Mouse (Mus musculus) MEL (cell line): ENCODE results near the gene Asxl2.

Experiments used
- CTCF ChIP-seq, 3 experiments: IDR thresholded peaks in 2 of 3; conservative IDR thresholded peaks in 1 of 3; 2 replicates each; pipeline ENCODE4 v1.5.1; 2011 to 2012; ENCODE audit warnings: low read length in 3 of 3, low read depth in 2 of 3, mild to moderate bottlenecking in 2 of 3, improper control_type of control experiment in 1 of 3, inconsistent platforms in 1 of 3, mixed read lengths in 1 of 3, moderate library complexity in 1 of 3; ENCODE audit not compliant: control insufficient read depth in 1 of 3, insufficient read depth in 1 of 3, poor library complexity in 1 of 3, severe bottlenecking in 1 of 3
- E2F4 ChIP-seq: IDR thresholded peaks from 2 replicates; pipeline ENCODE4 v1.6.1; 2011; ENCODE audit warnings: low read depth, low read length, improper control_type of control experiment, borderline replicate concordance
- ELF1 ChIP-seq: IDR thresholded peaks from 2 replicates; pipeline ENCODE4 v1.6.1; 2014; ENCODE audit warnings: low read depth, mild to moderate bottlenecking, inconsistent platforms, low read length, improper control_type of control experiment, moderate library complexity
- EP300 ChIP-seq, 2 experiments: IDR thresholded peaks; 2 replicates each; pipeline ENCODE4 v1.6.1; 2011; ENCODE audit warnings: improper control_type of control experiment in 2 of 2, low read length in 2 of 2, low read depth in 1 of 2, mild to moderate bottlenecking in 1 of 2
- GABPA ChIP-seq: IDR thresholded peaks from 2 replicates; pipeline ENCODE4 v1.6.1; 2012; ENCODE audit warnings: low read depth, mild to moderate bottlenecking, inconsistent platforms, low read length, improper control_type of control experiment, moderate library complexity
- HCFC1 ChIP-seq: IDR thresholded peaks from 2 replicates; pipeline ENCODE4 v1.6.1; 2012; ENCODE audit warnings: low read depth, mild to moderate bottlenecking, inconsistent platforms, low read length, improper control_type of control experiment, moderate library complexity
- KAT2A ChIP-seq: conservative IDR thresholded peaks from 2 replicates; pipeline ENCODE4 v1.6.1; 2012; ENCODE audit warnings: low read depth, low read length, improper control_type of control experiment, inconsistent platforms
- MAX ChIP-seq: IDR thresholded peaks from 2 replicates; pipeline ENCODE4 v1.6.1; 2011; ENCODE audit warnings: low read length, improper control_type of control experiment
- MYC ChIP-seq: IDR thresholded peaks from 2 replicates; pipeline ENCODE4 v1.6.1; 2011; ENCODE audit warnings: low read depth, mild to moderate bottlenecking, low read length, improper control_type of control experiment, moderate library complexity
- POLR2A ChIP-seq, 2 experiments: IDR thresholded peaks; 2 replicates each; pipeline ENCODE4 v1.6.1; 2011 to 2012; ENCODE audit warnings: low read length in 2 of 2, mild to moderate bottlenecking in 2 of 2, control low read depth in 1 of 2, improper control_type of control experiment in 1 of 2, low read depth in 1 of 2, moderate library complexity in 1 of 2; ENCODE audit not compliant: control insufficient read depth in 1 of 2, insufficient read depth in 1 of 2, poor library complexity in 1 of 2
- POLR2AphosphoS2 ChIP-seq: IDR thresholded peaks from 2 replicates; pipeline ENCODE4 v1.6.1; 2011; ENCODE audit warnings: low read length, improper control_type of control experiment
- USF2 ChIP-seq, 2 experiments: IDR thresholded peaks; 2 replicates each; pipeline ENCODE4 v1.6.1; 2011 to 2012; ENCODE audit warnings: improper control_type of control experiment in 2 of 2, low read length in 2 of 2, borderline replicate concordance in 1 of 2, inconsistent platforms in 1 of 2, low read depth in 1 of 2, mild to moderate bottlenecking in 1 of 2; ENCODE audit not compliant: insufficient read depth in 1 of 2
- ZKSCAN1 ChIP-seq: IDR thresholded peaks from 2 replicates; pipeline ENCODE4 v1.6.1; 2012; ENCODE audit warnings: low read depth, mild to moderate bottlenecking, inconsistent platforms, low read length, improper control_type of control experiment, moderate library complexity
- ZMIZ1 ChIP-seq: IDR thresholded peaks from 2 replicates; pipeline ENCODE4 v1.6.1; 2012; ENCODE audit warnings: low read depth, mild to moderate bottlenecking, inconsistent platforms, low read length, improper control_type of control experiment, moderate library complexity

DNA sequence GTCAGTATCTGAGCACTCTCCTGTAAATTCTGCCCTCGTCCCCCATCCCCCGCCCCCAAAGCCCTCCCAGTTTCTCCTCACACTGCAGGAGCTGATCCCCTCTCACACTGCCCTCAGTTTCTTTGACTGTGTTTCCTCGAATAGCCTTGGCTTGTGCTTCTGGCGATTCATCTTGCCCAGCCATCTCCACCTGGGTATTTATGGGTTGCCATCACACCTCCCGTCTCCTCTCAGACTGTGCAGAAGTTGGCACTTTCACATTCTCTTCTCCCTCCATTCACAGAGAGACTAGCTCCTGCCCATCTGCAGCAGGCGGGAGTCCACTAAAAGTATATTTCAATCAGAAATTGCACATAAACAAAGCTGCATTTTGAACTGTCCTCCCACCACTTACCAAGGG, 120.1 kb downstream of the Asxl2 start:
- TF ChIP-seq MAX (no peak), ELF1 (no peak), CTCF (IDR thresholded peaks at IDR 0.05 in 2 of 3, conservative IDR thresholded peaks at IDR 0.05 in 1 of 3; ENCODE audit: control insufficient read depth in 1 of 3, insufficient read depth in 1 of 3, low read depth in 2 of 3, low read length in 3 of 3, poor library complexity in 1 of 3, severe bottlenecking in 1 of 3) (no peak), ZKSCAN1 (no peak), POLR2A (IDR thresholded peaks at IDR 0.05; ENCODE audit: control insufficient read depth in 1 of 2, insufficient read depth in 1 of 2, low read depth in 1 of 2, low read length in 2 of 2, poor library complexity in 1 of 2) (no peak), EP300 (IDR thresholded peaks at IDR 0.05; ENCODE audit: low read depth in 1 of 2, low read length in 2 of 2) (no peak), ZMIZ1 (no peak), GABPA (no peak), POLR2AphosphoS2 (no peak), HCFC1 (no peak), KAT2A (no peak), E2F4 (no peak), USF2 (IDR thresholded peaks at IDR 0.05; ENCODE audit: borderline replicate concordance in 1 of 2, insufficient read depth in 1 of 2, low read depth in 1 of 2, low read length in 2 of 2) (no peak), MYC (no peak)
